Mouse (Mus musculus) C2C12 (cell line): ENCODE data around the gene Sidt1.

Experiments
- CTCF ChIP-seq: IDR thresholded peaks from one replicate; pipeline ENCODE4 v1.5.1; 2011; ENCODE audit not compliant: control insufficient read depth, insufficient read depth, insufficient read length
- FOSL1 ChIP-seq: IDR thresholded peaks from one replicate; pipeline ENCODE4 v1.8.0; 2011; ENCODE audit warnings: mild to moderate bottlenecking, low read length; ENCODE audit not compliant: poor library complexity, insufficient read depth, severe bottlenecking
- MAX ChIP-seq: IDR thresholded peaks from one replicate; pipeline ENCODE4 v1.6.1; 2011; ENCODE audit warnings: mild to moderate bottlenecking, control low read depth
- MYOD1 ChIP-seq: IDR thresholded peaks from one replicate; pipeline ENCODE4 v1.6.1; 2011; ENCODE audit warnings: low read depth; ENCODE audit not compliant: control insufficient read depth, insufficient read length
- MYOG ChIP-seq: IDR thresholded peaks from one replicate; pipeline ENCODE4 v1.6.1; 2011; ENCODE audit not compliant: control insufficient read depth, insufficient read length; ENCODE audit errors: extremely low read depth
- USF1 ChIP-seq: IDR thresholded peaks from one replicate; pipeline ENCODE4 v1.6.1; 2011; ENCODE audit warnings: low read depth, mild to moderate bottlenecking, control low read depth, moderate library complexity

DNA sequence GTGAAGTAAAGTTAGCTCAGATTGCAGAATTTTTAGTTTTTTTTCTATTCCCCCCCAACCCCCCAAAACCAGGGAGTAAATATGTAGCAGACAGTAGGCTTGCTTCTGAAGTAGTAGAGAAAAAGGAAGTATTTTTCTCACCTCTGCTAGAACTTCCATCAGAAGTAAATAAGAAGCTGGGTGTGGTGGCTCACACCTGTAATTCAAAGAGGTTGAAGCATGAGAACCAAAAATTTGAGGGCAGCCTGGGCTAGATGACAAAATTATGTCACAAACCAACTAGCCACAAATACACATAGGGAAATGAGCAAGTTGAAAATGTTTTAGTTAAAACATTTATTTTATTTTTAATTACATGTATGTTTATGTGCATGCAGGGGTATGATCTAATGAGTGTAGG lies 4.5 kb upstream of the Sidt1 start:
- TF ChIP-seq CTCF (no peak), MYOD1 (no peak), USF1 (no peak), MAX (no peak), FOSL1 (no peak), MYOG (no peak)
